Mouse (Mus musculus): Measurements from ENCODE around the gene Col28a1. TPM values are rescaled to one million over a fixed set of nuclear protein-coding genes. Genes with fewer than 3 reads are reported as not detected.
A peak's percentile ranks its signal among the peaks of the same experiment; 100 is the strongest.

The Col28a1 gene
- total RNA-seq, 2 experiments from 2014 or later = 1.5 to 2.9 TPM

DNA sequence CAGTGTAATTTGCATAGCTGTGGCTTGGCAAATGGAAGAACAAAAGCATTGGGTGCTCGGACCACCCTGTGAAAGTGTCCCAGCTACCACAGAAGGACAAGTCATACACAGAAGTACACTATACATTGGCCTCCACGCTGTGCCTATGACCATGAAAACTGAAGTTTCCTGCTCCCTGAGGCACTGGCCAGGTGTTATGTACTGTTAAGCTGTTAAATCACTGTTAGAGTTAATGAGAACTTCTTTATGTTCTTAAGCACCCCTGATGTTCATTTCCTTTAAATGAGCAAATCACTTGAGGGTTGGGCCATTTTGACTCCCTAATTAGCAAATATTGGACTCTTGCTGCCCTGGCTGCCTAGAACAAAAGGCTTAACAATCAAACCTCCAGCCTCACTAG, 73.3 kb downstream of the Col28a1 start:
- no peak for DNase-seq

- no peak for DNase-seq
These were observed 73.8 kb downstream of the Col28a1 start for GRCm38 (mm10) chr6:8118577-8118976.

- DNase-seq = peak in 1 of 2 experiments; percentile 11
These were observed 86.3 kb downstream of the Col28a1 start for GRCm38 (mm10) chr6:8105870-8106706.

GRCm38 (mm10) chr6:8101224-8101623, 91.2 kb downstream of the Col28a1 start:
- DNase-seq = no peak

DNA sequence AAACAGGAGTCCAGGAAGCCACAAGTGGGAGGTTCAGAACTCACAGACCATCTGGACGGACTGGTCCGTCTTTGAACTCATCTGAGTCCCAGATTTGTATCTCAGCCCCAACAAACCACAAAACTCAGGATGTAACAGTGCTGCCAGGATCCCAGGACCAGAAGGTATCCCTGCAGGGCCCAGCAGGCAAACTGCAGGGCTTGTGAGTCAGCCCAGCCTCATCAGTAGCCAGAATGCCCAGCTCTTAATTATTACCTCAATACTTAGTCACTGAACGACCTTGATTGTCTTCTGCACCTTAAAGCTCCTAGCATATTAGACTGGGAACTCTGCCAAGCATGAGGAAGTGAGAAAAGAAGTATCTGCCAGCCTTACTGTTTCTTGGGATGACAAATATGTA, 96.6 kb downstream of the Col28a1 start:
- DNase-seq = no peak

DNA sequence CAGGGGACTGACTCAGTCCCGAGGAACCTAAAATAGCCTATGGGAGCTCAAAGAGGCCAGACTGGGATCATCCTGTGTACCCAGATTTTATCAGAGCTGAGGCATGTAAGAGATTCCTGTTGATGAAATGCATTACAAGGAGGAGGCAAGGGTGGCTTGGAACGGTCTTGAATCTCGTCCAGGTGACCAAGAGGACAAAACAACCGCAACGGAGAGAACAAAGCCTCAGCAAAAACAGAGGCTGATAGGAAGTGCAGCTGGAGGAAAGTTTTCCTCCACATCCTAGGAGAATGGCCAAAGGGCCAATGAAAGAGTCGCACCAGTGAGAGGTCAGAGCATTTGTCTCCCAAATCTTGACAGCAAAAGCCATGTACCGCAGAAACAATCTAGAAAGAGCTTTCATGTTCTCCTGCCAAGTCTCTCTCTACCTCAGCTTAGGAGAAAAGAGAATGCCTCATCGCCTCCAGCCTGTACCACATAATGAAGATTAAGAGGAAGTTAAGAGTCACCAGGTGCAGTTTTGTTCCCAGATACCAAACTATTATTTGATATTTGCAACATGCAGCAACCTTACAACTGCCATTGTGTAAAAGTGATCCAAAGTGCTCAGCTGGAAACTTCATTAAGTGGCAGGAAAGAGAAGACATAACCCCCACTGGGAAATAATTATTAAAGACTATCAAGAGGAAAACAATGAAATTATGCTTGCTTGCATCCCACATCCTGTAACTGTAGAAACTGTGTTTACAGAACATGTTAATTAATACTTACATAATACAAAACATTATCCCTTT, 98.1 kb downstream of the Col28a1 start:
- DNase-seq = no peak

- no peak for DNase-seq
These were observed 98.9 kb downstream of the Col28a1 start for GRCm38 (mm10) chr6:8093556-8093955.

DNA sequence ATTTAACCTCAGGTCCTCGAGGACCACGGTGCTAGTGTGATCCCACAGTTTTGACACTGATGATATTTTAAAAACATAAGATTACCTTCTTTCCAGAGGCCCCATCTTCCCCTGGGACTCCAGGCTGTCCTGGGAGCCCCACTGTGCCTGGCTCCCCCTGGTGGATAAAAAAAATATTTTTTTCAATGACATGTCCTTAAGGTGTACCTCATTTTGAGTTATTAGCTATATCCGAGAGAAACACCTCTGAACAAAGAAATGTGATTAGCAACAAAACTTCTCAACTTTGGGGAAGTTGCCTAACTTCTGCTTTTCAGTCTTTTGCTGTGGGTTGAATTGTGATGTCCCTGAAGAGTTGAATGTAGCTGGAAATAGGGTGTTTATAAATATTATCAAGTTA, 105.6 kb downstream of the Col28a1 start:
- peak; percentile 24 to 44 for DNase-seq

DNA sequence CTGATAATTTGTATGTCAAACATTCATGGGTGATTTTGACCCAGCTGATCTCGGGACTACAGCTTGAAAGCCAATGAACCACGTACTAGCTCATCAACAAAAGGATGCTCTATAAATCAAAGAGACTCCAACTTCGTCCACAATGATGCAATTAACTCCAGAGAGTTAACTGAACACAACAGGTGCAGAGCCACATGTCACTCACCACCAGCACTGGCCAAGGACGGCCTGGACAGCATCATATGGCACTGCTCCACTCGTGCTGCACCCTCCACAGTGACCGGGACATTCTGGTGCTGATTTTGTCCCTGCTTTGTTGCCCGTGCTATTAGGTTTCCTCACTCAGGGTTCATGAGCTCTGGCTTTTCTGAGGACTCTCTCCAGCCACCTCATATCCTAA, 107.6 kb downstream of the Col28a1 start:
- DNase-seq = no peak

GRCm38 (mm10) chr6:8083196-8083595, 109.2 kb downstream of the Col28a1 start:
- no peak for DNase-seq

GRCm38 (mm10) chr6:8077572-8078146, 114.8 kb downstream of the Col28a1 start:
- no peak for DNase-seq

DNA sequence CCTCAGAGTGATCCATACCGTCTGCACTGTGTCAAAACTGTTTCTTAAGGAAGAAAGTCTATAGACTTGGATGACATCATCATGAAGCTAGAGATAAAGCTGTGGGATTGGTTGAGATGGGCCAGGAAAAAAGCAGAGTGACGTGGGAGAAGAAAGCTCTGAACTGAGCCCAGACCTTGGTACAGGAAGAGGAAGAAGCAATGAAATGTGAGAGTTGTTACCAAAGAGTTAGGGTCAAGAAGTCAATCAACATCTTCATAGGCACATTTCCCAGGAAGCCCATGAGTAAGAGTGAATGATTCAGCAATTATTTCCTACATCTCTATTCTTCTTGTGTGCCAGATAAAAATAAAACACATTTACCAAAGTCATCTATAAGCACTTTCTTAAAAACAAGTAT, 117.5 kb downstream of the Col28a1 start:
- DNase-seq = no peak

- DNase-seq = no peak
These were observed 123.4 kb downstream of the Col28a1 start for GRCm38 (mm10) chr6:8068979-8069378.

DNA sequence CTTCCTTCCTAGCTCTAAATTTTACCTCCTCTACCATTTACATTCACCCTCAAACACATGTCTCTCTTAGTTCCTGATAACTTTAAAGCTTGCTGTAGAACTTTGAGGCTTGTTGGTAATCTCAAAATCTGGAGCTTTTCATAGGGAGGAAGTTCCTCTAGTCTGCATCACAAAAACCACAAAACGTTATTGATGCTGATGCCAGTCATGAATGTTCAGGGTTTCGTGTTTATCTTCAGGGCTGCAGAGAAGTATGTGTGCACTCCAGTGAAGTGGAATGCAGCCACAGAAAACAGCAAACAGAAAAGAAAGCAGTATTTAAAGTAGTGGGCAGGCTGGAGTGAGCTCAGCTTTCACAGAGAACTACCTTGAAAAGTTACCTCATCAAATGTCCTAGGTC, 124.0 kb downstream of the Col28a1 start:
- DNase-seq = no peak

DNA sequence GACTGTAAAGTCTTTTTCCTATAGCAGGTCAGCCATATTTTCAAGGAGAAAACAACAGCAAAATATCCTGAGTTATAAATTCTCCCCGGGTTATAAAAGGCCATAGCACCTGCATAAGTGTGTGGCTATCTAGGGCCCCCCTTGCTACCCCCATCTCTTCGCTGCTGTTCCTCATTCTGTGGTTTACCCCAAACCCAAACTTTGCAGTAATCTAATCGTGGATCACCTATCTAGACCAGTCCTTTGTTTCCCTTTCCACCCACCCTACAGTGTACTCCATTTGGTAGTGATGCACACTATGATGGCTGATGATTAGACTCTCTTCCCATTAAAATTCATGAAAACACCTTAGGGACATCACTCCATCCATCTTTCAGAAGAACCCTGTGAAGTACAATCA, 125.3 kb downstream of the Col28a1 start:
- no peak for DNase-seq

DNA sequence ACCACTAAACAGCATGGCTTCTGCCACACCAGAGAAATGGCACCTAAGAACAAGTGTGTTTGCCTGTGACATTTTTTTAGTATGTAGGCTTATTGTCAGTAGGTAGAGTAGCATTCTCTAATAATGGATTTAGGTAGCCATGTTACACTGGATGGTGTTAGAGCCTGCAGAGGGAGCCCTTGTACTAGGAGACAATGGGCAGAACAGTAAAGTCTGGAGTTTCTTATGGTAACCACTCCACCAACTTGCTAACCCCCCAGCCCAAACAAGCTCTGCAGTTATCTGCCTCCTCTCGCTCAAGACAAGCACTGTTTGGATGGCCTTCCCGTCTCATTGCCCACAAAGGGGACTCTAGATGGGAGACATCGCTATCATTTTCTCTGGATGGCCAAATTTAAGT, 126.2 kb downstream of the Col28a1 start:
- DNase-seq = peak; percentile 48 to 62

- DNase-seq = no peak
These were observed 133.2 kb downstream of the Col28a1 start for GRCm38 (mm10) chr6:8059199-8059598.

DNA sequence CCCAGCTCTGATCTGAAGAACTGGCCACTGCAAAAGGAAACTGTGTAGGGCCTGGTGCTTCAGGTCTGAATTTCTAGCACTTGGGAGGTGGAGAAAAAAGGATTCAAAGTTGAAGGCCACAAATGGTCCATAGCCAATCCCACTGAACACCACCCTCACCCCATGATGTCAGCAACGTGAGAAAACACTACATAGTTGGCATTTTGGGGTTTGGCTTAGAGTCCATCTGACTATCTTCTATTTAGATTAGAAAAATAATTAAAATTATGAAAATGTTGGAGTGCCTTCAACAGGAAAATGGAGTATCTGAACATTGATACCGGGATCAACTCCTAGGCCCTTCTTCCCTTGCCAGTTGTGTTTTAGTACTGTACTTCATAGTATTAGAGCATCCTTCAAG, 144.2 kb downstream of the Col28a1 start:
- no peak for DNase-seq

- peak; percentile 19 to 33 for DNase-seq
These were observed 146.0 kb downstream of the Col28a1 start for GRCm38 (mm10) chr6:8046446-8046845.

DNA sequence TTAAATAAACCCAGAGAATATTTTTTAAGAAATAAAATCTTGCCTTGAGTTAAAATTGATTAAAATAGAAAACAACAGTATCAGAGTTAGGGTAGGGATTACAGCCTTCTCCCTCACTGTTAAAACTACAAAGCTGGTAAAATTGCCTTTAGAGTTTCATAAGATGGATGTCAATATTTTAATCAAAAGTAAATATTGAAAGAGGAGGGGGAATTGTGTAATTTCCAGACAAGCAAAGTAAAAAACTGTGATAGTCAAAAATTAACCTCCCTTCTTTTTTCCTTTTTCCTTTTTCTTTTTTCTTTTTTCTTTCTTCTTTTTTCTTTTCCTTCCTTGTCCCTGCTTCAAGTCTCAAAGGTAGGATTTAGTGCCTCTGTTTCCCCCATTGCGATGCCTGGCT, 146.6 kb downstream of the Col28a1 start:
- no peak for DNase-seq

GRCm38 (mm10) chr6:8028711-8029110, 163.7 kb downstream of the Col28a1 start:
- DNase-seq = no peak

DNA sequence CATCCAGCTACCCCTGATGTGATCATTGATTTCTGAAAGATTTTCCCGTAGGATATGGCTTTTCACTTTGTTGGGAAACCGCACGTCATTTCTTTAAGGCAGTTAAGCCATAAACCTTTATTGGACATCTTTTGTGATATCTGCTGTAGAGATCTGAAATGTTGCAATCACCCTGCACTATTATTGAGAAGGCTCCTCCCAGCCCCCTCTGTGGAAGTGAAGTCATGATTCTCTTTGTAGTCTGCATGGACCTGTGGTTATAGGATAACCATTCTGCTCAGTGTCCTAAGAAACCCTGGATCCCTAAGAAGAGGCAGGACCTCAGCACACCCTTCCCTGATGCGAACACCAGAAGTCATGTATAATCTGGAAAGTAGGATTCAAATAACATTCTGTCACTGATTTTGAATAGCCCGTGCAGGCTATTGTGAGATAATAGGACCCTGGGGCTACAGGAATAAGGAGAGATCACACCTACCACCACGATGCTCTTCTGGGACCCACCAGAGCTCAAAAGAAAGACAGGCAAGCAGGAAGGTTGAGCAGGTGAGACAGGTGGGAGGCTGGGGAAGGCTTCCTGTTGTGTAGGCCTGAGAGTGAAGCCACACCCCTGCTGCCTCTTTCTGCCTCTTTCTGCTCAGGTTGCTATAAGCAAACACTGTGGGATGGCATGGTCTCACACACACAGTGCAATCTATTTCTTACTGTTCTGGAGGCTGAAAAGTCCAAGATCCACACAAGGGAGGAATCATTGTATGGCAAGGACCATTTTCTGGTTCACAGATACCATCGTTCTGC, 166.9 kb downstream of the Col28a1 start:
- no peak for DNase-seq
